Mouse (Mus musculus): Measurements from ENCODE around the gene Prss40.

Gene Prss40

GRCm38 (mm10) chr1:34560843-34561242 is at the start of gene Prss40:
Gene Prss40 (minus strand): TSS chr1:34560943.
- in situ Hi-C loops (cut with MboI; ENCODE audit: low pct_unique_long_range_greater_than_20kb in 1 of 2, low sequenced_read_pairs in 2 of 2, unreplicated experiment in 1 of 2), result no loop called here

- in situ Hi-C loops (cut with MboI; ENCODE audit: low pct_unique_long_range_greater_than_20kb in 1 of 2, low sequenced_read_pairs in 2 of 2, unreplicated experiment in 1 of 2), result no loop called here
Measured at GRCm38 (mm10) chr1:34602363-34602762, 41.6 kb upstream of the Prss40 start.

DNA sequence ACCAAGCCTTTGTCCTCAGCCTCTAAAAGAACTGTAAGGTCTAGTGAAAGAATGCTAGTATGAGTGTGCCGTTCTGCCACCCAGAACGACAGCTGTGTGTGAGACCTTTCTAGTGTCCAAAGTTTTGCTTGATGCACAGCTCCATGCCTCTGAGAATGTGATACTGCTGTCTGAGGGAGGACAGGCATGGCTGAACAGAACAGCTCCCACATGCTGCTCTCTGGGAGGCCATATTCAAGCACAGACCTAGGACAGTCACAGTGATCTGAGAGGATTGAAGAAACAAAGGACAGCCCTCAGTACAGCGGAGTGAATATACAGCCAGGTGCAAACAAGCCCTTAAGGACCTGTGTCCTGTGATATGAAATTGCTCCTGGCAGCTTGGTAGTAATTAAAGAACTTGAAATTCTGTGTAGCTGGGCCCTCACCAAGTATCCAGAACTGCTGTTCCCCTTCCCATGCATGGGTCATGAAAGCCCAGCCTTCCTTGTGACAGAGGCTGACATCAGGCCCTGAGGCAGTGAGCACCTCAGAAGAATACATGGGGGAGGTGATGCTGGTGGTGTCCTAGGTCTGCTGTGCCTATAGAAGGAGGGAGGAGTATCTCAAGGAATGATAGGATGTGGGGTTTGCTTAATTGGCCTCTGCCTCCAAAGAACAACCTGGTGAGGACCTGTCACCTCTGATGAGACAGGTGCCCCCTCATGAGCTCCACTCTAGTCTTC is 40.7 kb upstream of the Prss40 start:
- in situ Hi-C loops (cut with MboI; ENCODE audit: low pct_unique_long_range_greater_than_20kb in 1 of 2, low sequenced_read_pairs in 2 of 2, unreplicated experiment in 1 of 2), result no loop called here

DNA sequence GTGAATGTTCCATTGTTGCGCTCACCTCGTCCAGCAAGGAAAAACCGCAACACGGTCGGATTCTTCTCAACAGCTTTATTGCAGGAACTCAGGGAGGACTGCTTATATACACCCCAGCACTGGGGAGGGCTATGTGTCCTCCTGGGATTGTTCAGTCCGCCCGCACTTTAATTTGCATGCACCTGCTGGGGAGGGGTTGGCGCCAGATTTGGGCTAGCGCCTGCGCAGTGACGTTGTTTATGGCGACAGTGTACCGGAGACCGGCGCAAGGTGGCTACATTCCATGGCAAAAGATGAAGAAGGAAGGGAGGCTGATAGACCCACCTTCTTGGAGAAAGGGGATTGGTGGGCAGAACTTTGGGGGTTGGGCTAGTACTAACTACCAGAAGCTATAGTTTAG is 39.3 kb upstream of the Prss40 start:
- in situ Hi-C loops (cut with MboI; ENCODE audit: low pct_unique_long_range_greater_than_20kb in 1 of 2, low sequenced_read_pairs in 2 of 2, unreplicated experiment in 1 of 2), result no loop called here

- in situ Hi-C loops (cut with MboI; ENCODE audit: low pct_unique_long_range_greater_than_20kb in 1 of 2, low sequenced_read_pairs in 2 of 2, unreplicated experiment in 1 of 2), result no loop called here
Measured at GRCm38 (mm10) chr1:34587298-34588096, 26.8 kb upstream of the Prss40 start.

DNA sequence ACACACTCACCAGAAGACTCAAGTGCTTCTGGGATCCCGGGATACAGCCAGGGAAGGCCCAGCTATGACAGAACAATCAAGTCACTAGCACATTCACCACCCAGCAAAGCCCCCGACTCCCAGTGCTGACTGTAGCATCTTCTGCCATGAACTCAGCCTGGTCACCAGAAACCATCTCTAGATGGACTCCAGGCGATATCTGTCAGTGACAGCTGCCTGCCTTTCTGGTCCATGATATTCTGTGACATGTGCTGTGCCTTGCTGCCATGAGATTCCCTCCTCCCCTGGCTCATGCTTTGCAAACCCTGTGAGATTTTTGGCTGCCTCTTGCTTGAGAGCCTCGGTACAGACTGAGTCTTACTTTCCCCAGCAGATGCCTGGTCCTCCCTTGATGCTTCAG is 24.0 kb upstream of the Prss40 start:
- in situ Hi-C loops (cut with MboI; ENCODE audit: low pct_unique_long_range_greater_than_20kb in 1 of 2, low sequenced_read_pairs in 2 of 2, unreplicated experiment in 1 of 2), result no loop called here

GRCm38 (mm10) chr1:34583821-34584263 is 23.1 kb upstream of the Prss40 start:
- in situ Hi-C loops (cut with MboI; ENCODE audit: low pct_unique_long_range_greater_than_20kb in 1 of 2, low sequenced_read_pairs in 2 of 2, unreplicated experiment in 1 of 2), result no loop called here

GRCm38 (mm10) chr1:34582218-34582617 is 21.5 kb upstream of the Prss40 start:
- in situ Hi-C loops (cut with MboI; ENCODE audit: low pct_unique_long_range_greater_than_20kb in 1 of 2, low sequenced_read_pairs in 2 of 2, unreplicated experiment in 1 of 2), result no loop called here

DNA sequence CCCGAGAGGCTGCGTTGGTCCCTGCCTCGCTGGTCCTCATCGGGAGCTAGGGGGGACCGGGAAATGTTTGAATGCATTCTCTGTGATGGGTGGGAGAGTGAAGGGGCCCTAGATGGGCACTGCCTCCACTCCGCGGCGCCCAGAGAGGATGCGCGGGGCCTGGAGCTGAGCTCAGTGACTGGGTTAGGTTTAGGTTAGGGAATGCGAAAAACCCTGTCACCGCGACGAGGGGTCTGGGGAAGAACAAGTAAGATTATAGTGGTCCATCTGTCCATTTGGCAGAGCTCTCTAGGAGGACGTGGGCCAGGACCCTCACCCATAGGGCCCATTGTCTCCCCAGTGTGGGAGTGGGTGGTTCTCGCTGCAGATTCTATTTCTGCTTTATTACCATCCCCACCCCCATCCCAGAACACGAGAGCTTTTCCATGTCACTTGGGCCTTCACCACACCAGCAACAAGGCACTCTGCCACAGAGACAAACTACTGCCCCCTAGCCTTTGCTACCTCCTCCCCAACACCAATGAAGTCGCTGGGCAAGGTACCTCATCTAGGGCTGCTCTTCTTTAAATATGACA is 19.1 kb upstream of the Prss40 start:
- in situ Hi-C loops (cut with MboI; ENCODE audit: low pct_unique_long_range_greater_than_20kb in 1 of 2, low sequenced_read_pairs in 2 of 2, unreplicated experiment in 1 of 2), result no loop called here

GRCm38 (mm10) chr1:34578851-34579781 is 18.4 kb upstream of the Prss40 start, which contains the start of gene Amer3:
Gene Amer3 (plus strand): TSS chr1:34579657.
- in situ Hi-C loops (cut with MboI; ENCODE audit: low pct_unique_long_range_greater_than_20kb in 1 of 2, low sequenced_read_pairs in 2 of 2, unreplicated experiment in 1 of 2), result no loop called here

DNA sequence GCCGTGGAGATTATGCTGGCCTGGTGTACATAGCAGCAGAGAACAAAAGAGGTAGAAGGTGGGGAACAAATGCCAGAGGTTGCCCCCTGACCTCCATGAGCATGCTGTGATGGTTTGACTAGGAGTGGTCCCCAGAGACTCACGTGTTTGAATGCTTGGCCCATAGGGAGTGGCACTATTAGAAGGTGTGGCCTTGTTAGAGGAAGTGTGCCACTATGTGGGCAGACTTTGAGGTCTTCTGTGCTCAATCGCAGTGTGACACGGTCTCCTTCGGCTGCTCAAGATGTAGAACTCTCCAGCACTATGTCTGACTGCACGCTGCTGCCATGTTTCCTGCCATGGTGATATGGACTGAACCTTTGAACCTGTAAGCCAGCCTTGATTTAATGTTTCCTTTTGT is 12.5 kb upstream of the Prss40 start:
- in situ Hi-C loops (cut with MboI; ENCODE audit: low pct_unique_long_range_greater_than_20kb in 1 of 2, low sequenced_read_pairs in 2 of 2, unreplicated experiment in 1 of 2), result no loop called here

DNA sequence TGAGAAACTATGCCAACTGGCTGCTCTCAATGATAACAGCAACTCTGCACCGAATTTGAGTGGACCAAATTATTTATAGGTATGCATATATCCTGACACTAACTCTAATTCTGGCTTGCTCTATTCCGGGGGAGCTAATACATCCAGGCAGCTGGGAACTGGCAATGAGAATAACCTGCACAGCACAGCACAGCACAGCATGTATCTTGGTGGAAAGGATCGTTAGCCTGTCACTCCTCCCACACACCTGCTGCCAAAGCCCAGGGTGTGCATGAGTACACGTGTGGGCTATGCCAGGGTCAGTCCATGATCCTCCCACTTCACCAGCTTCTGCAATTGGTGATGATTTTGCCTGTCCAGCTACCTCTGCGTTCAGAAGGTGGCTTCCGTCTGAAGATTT is 10.7 kb upstream of the Prss40 start:
- in situ Hi-C loops (cut with MboI; ENCODE audit: low pct_unique_long_range_greater_than_20kb in 1 of 2, low sequenced_read_pairs in 2 of 2, unreplicated experiment in 1 of 2), result no loop called here

GRCm38 (mm10) chr1:34569876-34570275 is 9.1 kb upstream of the Prss40 start:
- in situ Hi-C loops (cut with MboI; ENCODE audit: low pct_unique_long_range_greater_than_20kb in 1 of 2, low sequenced_read_pairs in 2 of 2, unreplicated experiment in 1 of 2), result no loop called here

DNA sequence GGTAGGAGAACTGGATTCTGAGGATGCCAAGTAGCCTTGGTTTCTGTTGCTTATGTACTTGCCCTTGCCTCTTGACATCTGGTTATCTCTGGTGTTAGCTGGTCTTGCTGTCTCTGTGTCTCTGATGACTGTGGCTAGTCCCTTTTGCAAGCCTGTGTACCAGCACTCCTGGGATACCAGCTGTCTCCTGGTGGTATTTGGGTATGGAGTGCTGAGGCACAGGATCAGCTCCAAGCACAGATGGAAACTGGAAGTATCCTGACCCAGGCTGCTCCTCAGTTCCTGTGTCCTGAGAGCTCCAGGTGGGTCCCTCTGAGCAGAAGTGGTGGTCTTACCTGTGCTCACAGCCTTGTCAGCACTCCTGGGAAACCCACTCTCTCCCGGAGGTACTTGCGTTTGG is 7.4 kb upstream of the Prss40 start:
- in situ Hi-C loops (cut with MboI; ENCODE audit: low pct_unique_long_range_greater_than_20kb in 1 of 2, low sequenced_read_pairs in 2 of 2, unreplicated experiment in 1 of 2), result no loop called here

GRCm38 (mm10) chr1:34564383-34565045 is 3.8 kb upstream of the Prss40 start:
- in situ Hi-C loops (cut with MboI; ENCODE audit: low pct_unique_long_range_greater_than_20kb in 1 of 2, low sequenced_read_pairs in 2 of 2, unreplicated experiment in 1 of 2), result no loop called here

DNA sequence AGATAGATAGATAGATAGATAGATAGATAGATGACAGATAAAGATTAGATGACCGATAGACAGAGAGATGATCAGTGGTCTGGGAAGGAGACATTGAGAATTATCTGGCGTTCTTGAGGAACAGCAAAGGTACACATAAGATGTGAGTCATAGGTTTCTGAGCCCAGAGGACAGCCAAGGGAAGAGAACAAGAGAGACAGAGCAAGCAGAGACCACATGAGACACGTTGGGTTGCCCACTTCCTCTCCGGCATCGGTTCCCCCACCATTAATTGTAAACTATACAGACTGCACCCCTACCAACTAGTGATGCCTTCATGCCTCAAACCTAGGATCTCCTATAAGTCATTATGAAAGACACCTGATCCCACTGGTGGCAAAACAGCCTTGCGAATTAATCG is 6.5 kb downstream of the Prss40 start:
- in situ Hi-C loops (cut with MboI; ENCODE audit: low pct_unique_long_range_greater_than_20kb in 1 of 2, low sequenced_read_pairs in 2 of 2, unreplicated experiment in 1 of 2), result no loop called here

- in situ Hi-C loops (cut with MboI; ENCODE audit: low pct_unique_long_range_greater_than_20kb in 1 of 2, low sequenced_read_pairs in 2 of 2, unreplicated experiment in 1 of 2), result no loop called here
Measured at GRCm38 (mm10) chr1:34553690-34554089, 7.1 kb downstream of the Prss40 start.

DNA sequence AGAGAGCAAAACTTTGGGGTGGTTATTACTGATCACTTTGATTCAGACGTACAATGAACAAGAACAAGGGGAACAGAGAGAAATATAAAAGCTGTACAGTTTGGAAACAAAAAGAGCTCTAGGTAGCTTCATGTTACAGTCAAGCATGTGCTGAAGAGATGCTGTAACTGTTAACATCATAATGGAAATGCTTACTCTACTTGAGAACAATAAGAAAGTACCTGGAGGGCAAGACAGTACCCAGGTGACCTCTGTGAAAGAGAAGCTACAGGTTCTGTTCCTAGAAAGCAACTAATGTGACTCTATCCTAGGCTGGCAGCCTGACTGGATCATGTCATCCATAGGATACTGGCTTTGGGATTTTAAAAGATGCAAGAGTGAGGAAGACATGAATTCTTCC is 13.7 kb downstream of the Prss40 start:
- in situ Hi-C loops (cut with MboI; ENCODE audit: low pct_unique_long_range_greater_than_20kb in 1 of 2, low sequenced_read_pairs in 2 of 2, unreplicated experiment in 1 of 2), result no loop called here
